Mouse (Mus musculus): ENCODE data around the gene Fpgs.

Fpgs gene

GRCm38 (mm10) chr2:32724832-32725790, 21.2 kb upstream of the Fpgs start:
- no peak for DNase-seq (ENCODE audit: low spot score in 2 of 2)

- DNase-seq (ENCODE audit: low spot score in 2 of 2) = no peak
Measured at GRCm38 (mm10) chr2:32724149-32724548, 20.2 kb upstream of the Fpgs start.

- no peak for DNase-seq (ENCODE audit: low spot score in 2 of 2)
Measured at GRCm38 (mm10) chr2:32722581-32722980, 18.6 kb upstream of the Fpgs start.

- no peak for DNase-seq (ENCODE audit: low spot score in 2 of 2)
Measured at GRCm38 (mm10) chr2:32722046-32722445, 18.1 kb upstream of the Fpgs start.

GRCm38 (mm10) chr2:32720681-32721229, 16.8 kb upstream of the Fpgs start, which contains the start of gene Sh2d3c:
TSS of gene Sh2d3c (plus strand) at chr2:32721055.
- DNase-seq (ENCODE audit: low spot score in 2 of 2) = no peak

GRCm38 (mm10) chr2:32720053-32720452, 16.1 kb upstream of the Fpgs start:
- DNase-seq (ENCODE audit: low spot score in 2 of 2) = no peak

GRCm38 (mm10) chr2:32718761-32719160, 14.8 kb upstream of the Fpgs start:
- DNase-seq (ENCODE audit: low spot score in 2 of 2) = no peak

GRCm38 (mm10) chr2:32714987-32715425, 11.1 kb upstream of the Fpgs start:
- no peak for DNase-seq (ENCODE audit: low spot score in 2 of 2)

- DNase-seq (ENCODE audit: low spot score in 2 of 2) = no peak
Measured at GRCm38 (mm10) chr2:32714117-32714986, 10.4 kb upstream of the Fpgs start.

GRCm38 (mm10) chr2:32712934-32713817, 9.2 kb upstream of the Fpgs start, which contains the start of gene Cdk9:
TSS of gene Cdk9 (minus strand) at chr2:32713076.
- DNase-seq (ENCODE audit: low spot score in 2 of 2) = peak; percentile 92 to 94

GRCm38 (mm10) chr2:32712586-32712933, 8.6 kb upstream of the Fpgs start:
- peak; percentile 90 to 91 for DNase-seq (ENCODE audit: low spot score in 2 of 2)

- DNase-seq (ENCODE audit: low spot score in 2 of 2) = peak in 1 of 2 experiments; percentile 39
Measured at GRCm38 (mm10) chr2:32712108-32712551, 8.2 kb upstream of the Fpgs start.

GRCm38 (mm10) chr2:32711301-32712056, 7.5 kb upstream of the Fpgs start:
- no peak for DNase-seq (ENCODE audit: low spot score in 2 of 2)

- no peak for DNase-seq (ENCODE audit: low spot score in 2 of 2)
Measured at GRCm38 (mm10) chr2:32710425-32710824, 6.5 kb upstream of the Fpgs start.

- no peak for DNase-seq (ENCODE audit: low spot score in 2 of 2)
Measured at GRCm38 (mm10) chr2:32709521-32710137, 5.7 kb upstream of the Fpgs start.

- DNase-seq (ENCODE audit: low spot score in 2 of 2) = no peak
Measured at GRCm38 (mm10) chr2:32708643-32709042, 4.7 kb upstream of the Fpgs start.

- DNase-seq (ENCODE audit: low spot score in 2 of 2) = no peak
Measured at GRCm38 (mm10) chr2:32706971-32707370, 3.0 kb upstream of the Fpgs start.

- DNase-seq (ENCODE audit: low spot score in 2 of 2) = no peak
Measured at GRCm38 (mm10) chr2:32705018-32705417, 1.1 kb upstream of the Fpgs start.

- DNase-seq (ENCODE audit: low spot score in 2 of 2) = no peak
Measured at GRCm38 (mm10) chr2:32703046-32703445, 899 bp downstream of the Fpgs start.
